Mouse (Mus musculus) heart, embryonic 15.5 days (tissue): Measurements from ENCODE around the gene 9330161L09Rik. TPM values are rescaled to one million over a fixed set of nuclear protein-coding genes. Genes with fewer than 3 reads are reported as not detected.
"Not testable (repeated sequence)": the region's sequence is repeated elsewhere in the genome, so short reads cannot be mapped to it uniquely, and the experiment has no call there.

Experiments used
- ATAC-seq: fragments of 200-750 bp; cut with Nextera tagmentation; replicated peaks from 2 replicates; pipeline ENCODE4 v1.8.0; 2017; ENCODE audit warnings: low read depth, moderate TSS enrichment; ENCODE audit not compliant: insufficient number of reproducible peaks, insufficient read depth, low FRiP score
- H3K27ac ChIP-seq: fragments of 300-500 bp; sonication (generic); 2 replicates; pipeline ENCODE4 v1.5.1; 2015; ENCODE audit warnings: mild to moderate bottlenecking, inconsistent platforms
- H3K27me3 ChIP-seq: fragments of 300-500 bp; sonication (generic); 2 replicates; pipeline ENCODE4 v1.6.1; 2015; ENCODE audit warnings: inconsistent platforms
- H3K36me3 ChIP-seq: fragments of 300-500 bp; sonication (generic); 2 replicates; pipeline ENCODE4 v1.6.1; 2015; ENCODE audit warnings: mild to moderate bottlenecking, inconsistent platforms
- H3K4me1 ChIP-seq: fragments of 300-500 bp; sonication (generic); replicated peaks from 2 replicates; pipeline ENCODE4 v1.6.1; 2015; ENCODE audit warnings: inconsistent platforms
- H3K4me2 ChIP-seq: fragments of 300-500 bp; sonication (generic); 2 replicates; pipeline ENCODE4 v1.6.1; 2015; ENCODE audit warnings: inconsistent platforms, mild to moderate bottlenecking, moderate library complexity
- H3K4me3 ChIP-seq: fragments of 300-500 bp; sonication (generic); 2 replicates; pipeline ENCODE4 v1.5.1; 2015; ENCODE audit warnings: mild to moderate bottlenecking, inconsistent platforms
- H3K9ac ChIP-seq: fragments of 300-500 bp; sonication (generic); 2 replicates; pipeline ENCODE4 v1.6.1; 2015; ENCODE audit warnings: mild to moderate bottlenecking, inconsistent platforms
- H3K9me3 ChIP-seq: fragments of 300-500 bp; sonication (generic); replicated peaks from 2 replicates; pipeline ENCODE4 v1.6.1; 2016; ENCODE audit warnings: inconsistent platforms
- WGBS: fragments of 180-500 bp; shearing (Covaris S2); methylation state at CpG from one replicate; pipeline ENCODE4 v1.1.7; 2015; ENCODE audit warnings: mixed read lengths; 5-methylcytosine and 5-hydroxymethylcytosine counted together
- polyA plus RNA-seq: library from polyadenylated mRNA; unstranded; fragments of >200 nt; fragmentation: Nextera tagmentation; extraction: Ambion mirVana; gene quantifications from 2 replicates; pipeline ENCODE4 v1.2.1, GENCODE M21; 2015

The 9330161L09Rik gene
- polyA plus RNA-seq = 0.19 and 0.42 TPM in 2 replicates

DNA sequence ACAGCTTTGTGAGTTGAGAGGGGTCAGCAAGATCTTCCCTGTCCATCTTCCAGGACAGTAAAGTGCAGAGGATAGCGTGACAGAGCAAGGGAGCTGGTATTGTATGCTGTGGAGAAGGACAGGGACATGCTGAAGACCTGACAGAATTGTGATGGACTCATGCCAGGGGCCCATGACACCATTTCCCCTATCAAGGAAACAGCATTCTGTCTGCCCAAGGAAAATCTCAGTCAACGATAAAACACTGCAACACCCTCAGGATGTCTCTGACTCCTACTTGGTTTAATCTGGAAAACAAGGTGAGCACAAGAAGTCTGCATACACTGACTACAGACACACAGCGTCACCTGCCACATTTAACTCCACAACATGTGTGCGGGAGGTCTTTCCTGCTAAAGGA lies at the start of gene 9330161L09Rik:
Gene 9330161L09Rik (minus strand): TSS at position 101 of the 400 bp plus-strand sequence.
- Histone ChIP-seq H3K36me3 (peaks cover 78% of the 10 kb centered on the region), H3K27me3 (no peaks in the 10 kb centered on the region), H3K9me3 (no peaks in the 10 kb centered on the region), H3K4me2 (no peak within 1 kb of the TSS), H3K27ac (no peak within 1 kb of the TSS), H3K9ac (no peak within 1 kb of the TSS), H3K4me3 (no peak within 1 kb of the TSS), H3K4me1 (no peaks in the 10 kb centered on the region)
- WGBS = 88% methylated on average over 4 of the region's 4 CpGs
- no peak for ATAC-seq

DNA sequence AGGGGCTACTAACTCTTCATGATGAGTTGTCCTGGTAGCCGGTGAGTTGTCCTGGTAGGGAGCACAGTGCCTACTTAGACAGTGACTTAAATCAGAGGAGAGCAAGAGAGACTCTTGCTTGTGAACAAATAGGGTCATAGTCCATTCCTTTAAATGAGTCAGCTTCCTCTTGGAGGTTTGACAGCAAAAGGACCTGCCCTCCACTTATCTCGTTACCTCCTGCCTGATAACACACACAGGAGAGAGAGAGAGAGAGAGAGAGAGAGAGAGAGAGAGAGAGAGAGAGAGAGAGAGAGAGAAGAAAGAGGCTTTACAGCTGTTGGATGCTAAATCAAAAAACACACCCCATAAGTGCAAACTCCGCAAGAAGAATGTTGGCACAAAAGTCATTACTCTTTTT lies 49.5 kb upstream of the 9330161L09Rik start, which contains the start of gene Ifi27l2b:
Gene Ifi27l2b (minus strand): TSS at position 84 of the 400 bp plus-strand sequence.
- WGBS = 44% methylated on average over 3 of the region's 3 CpGs
- H3K27me3 ChIP-seq = no peaks in the 10 kb centered on the region
- no peak within 1 kb of the TSS for H3K4me2 ChIP-seq

DNA sequence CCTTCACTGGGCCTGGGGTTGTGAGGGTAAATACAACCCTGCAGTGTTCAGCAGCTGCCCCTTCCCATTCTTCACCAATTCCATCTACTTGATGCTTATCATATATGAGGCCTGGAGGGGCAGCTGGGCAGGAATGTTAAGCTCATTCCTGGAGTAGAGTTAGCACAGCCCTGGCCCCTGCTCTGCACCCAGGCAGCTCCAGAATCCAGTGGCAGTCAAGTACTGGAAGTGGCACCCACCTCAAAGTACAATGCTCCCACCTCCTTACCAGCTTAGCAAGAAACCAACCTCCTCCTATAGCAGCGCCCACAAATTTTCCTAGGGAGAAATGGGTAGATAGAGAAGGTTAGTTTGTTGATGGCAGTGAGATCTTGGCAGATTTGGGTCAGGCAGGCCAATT lies 49.1 kb upstream of the 9330161L09Rik start:
- not testable (repeated sequence) for H3K36me3 ChIP-seq, H3K4me1 ChIP-seq, H3K4me3 ChIP-seq, ATAC-seq, H3K9ac ChIP-seq, H3K27me3 ChIP-seq, H3K27ac ChIP-seq, H3K9me3 ChIP-seq, H3K4me2 ChIP-seq
- no CpG with 5 or more reads among the region's 1 CpGs for WGBS

More for the DNA sequence above, 49.5 kb upstream of the 9330161L09Rik start, which contains the start of gene Ifi27l2b:
- H3K4me3 ChIP-seq = no peak within 1 kb of the TSS
- no peak for ATAC-seq
- H3K9ac ChIP-seq = no peak within 1 kb of the TSS
- no peaks in the 10 kb centered on the region for H3K36me3 ChIP-seq
- H3K27ac ChIP-seq = no peak within 1 kb of the TSS
- H3K9me3 ChIP-seq = no peaks in the 10 kb centered on the region
- H3K4me1 ChIP-seq = no peaks in the 10 kb centered on the region

DNA sequence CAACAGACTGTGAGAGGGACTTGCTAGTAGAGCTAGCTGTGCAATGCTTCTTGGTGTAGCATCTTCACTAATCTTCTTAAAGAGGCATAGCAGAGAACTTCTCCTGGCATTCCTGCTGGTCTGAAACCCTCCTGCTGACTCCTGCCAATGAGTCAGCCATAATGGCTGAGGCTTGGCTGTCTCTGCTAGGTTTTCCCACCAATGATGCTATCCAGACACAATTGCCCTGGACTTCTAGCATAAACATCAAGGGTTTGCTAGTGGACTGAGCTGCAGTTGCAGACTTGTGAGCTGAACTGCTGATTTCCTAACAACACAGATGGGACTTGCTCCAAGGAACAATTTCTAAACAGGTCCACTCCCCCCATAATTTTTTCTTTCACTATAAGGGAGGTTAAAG lies 45.7 kb upstream of the 9330161L09Rik start:
- H3K4me2 ChIP-seq = no peak overlapping the region
- 0 out of 2 replicates have a peak, but pooled peaks cover 2% of the 10 kb centered on the region for H3K27me3 ChIP-seq
- no peak overlapping the region for H3K4me3 ChIP-seq
- no peaks in the 10 kb centered on the region for H3K4me1 ChIP-seq
- no peak overlapping the region for H3K9ac ChIP-seq
- no peaks in the 10 kb centered on the region for H3K9me3 ChIP-seq
- H3K27ac ChIP-seq = no peak overlapping the region
- no peaks in the 10 kb centered on the region for H3K36me3 ChIP-seq
- no peak for ATAC-seq

DNA sequence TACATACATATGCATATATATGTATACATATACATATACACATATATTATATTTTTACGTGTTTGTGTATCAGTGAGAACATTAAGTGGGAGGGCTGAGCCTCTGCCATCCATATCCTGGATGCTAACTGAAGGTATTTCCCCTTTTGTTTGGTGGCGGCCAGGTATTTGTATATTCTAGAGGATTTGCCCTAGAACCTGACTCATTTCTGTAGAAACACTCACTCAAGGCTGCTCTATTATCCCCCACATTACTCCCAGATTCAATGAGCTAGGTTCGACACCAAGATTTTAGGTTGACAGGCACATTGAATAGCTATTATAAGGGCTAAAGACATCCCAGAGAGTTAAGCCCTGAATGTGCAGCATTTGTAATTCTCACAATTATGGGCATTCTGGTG lies 37.4 kb upstream of the 9330161L09Rik start:
- H3K36me3 ChIP-seq = no peaks in the 10 kb centered on the region
- WGBS = 79% methylated on average over 3 of the region's 3 CpGs
- H3K4me1 ChIP-seq = no peaks in the 10 kb centered on the region
- ATAC-seq = no peak
- H3K9me3 ChIP-seq = no peaks in the 10 kb centered on the region
- no peak overlapping the region for H3K4me3 ChIP-seq
- no peak overlapping the region for H3K9ac ChIP-seq
- no peaks in the 10 kb centered on the region for H3K27me3 ChIP-seq
- H3K4me2 ChIP-seq = no peak overlapping the region
- no peak overlapping the region for H3K27ac ChIP-seq

DNA sequence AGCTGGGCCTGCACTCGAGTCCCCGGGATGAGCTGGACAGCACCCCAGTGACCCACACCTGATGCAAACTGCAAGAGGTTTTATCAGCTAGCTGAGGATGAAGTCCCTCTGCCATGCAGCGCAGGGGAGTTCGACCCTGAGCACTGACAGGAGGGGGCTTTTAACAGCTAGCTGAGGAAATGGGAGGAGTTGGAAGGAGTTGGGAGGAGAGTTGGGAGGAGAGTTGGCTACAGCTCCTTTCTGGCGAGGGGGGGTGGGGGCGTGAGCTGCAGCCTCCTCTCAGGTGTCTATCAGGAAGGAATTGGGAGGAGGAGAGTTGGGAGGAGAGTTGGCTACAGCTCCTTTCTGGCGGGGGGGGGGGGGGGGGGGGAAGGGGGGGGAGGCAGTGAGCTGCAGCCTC lies 36.6 kb upstream of the 9330161L09Rik start:
- H3K9me3 ChIP-seq, H3K36me3 ChIP-seq, H3K27me3 ChIP-seq, H3K4me3 ChIP-seq, H3K27ac ChIP-seq, H3K4me1 ChIP-seq, ATAC-seq, H3K4me2 ChIP-seq, H3K9ac ChIP-seq: not testable (repeated sequence)
- 23% methylated on average over 6 of the region's 7 CpGs for WGBS

DNA sequence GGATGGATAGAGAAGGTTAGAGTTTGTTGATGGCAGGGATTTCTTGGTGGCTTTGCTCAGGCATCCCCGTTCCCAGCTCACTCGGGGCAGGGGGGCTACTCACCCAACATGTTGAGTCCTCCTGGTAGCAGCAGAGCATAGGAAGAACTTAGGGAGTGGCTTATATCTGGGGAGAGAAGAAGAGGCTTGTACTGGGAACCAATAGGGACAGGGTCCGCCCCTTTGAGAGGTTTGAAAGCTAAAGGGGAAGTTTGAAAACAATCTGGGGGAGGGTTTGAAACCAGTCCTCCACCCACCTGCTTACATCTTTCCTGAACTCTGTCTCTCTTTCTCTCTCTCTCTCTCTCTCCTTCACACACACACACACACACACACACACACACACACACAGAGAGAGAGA lies 35.9 kb upstream of the 9330161L09Rik start, which contains the start of gene Ifi27l2a:
Gene Ifi27l2a (minus strand): TSS at position 157 of the 400 bp plus-strand sequence.
- H3K9ac ChIP-seq = no peak within 1 kb of the TSS
- H3K4me3 ChIP-seq = no peak within 1 kb of the TSS
- ATAC-seq = no peak
- WGBS = 50% methylated on average over 3 of the region's 3 CpGs
- no peak within 1 kb of the TSS for H3K27ac ChIP-seq
- H3K9me3 ChIP-seq = no peaks in the 10 kb centered on the region
- no peak within 1 kb of the TSS for H3K4me2 ChIP-seq
- no peaks in the 10 kb centered on the region for H3K27me3 ChIP-seq
- no peaks in the 10 kb centered on the region for H3K4me1 ChIP-seq
- no peaks in the 10 kb centered on the region for H3K36me3 ChIP-seq

DNA sequence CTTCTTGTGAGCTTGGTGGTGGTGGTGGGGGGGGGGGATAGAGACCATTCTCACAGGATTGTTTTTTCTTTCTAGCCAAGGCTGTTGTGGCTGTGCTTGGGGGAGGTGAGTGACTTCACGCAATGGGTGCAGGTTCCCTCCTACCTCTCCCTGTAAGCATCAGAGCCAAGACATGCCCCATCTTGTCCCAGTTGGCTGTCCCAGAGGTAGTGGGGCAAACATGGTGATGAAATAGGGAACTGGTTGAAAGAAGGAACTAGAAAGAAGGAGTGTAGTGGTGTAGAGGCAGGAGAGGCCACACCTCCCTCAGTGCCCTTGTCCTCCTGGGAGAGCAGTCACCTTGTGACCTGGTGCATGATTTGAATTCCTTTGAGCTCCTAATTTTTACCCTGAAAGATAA lies 30.0 kb upstream of the 9330161L09Rik start:
- Histone ChIP-seq H3K4me3 (no peak overlapping the region), H3K36me3 (no peaks in the 10 kb centered on the region), H3K27me3 (no peaks in the 10 kb centered on the region), H3K9ac (no peak overlapping the region), H3K27ac (no peak overlapping the region), H3K4me1 (no peaks in the 10 kb centered on the region; the same call in 1 of the 2 replicates), H3K9me3 (no peaks in the 10 kb centered on the region), H3K4me2 (no peak overlapping the region)
- ATAC-seq = no peak
- WGBS = 86% methylated on average over 1 of the region's 1 CpGs

DNA sequence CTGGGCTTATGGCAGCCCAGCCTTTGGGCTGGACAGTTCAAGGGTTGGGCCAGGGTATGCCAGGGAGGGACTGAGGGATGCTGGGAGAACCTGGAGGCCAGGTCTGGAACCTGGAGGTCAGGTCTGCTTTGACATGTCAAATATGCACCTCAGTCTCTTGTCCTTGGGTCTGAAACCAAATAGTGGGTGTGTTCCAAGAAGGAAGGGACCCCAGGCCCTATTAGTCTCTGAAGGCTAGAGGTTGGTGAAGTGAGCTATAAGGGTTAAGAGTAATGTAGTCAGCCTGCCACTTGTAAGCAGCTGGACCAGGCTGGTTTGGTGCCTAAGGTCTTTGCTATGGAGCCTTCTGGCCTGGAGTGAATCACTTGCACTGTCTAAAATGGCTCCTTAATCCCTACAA lies 27.2 kb upstream of the 9330161L09Rik start:
- no peaks in the 10 kb centered on the region for H3K36me3 ChIP-seq
- H3K27me3 ChIP-seq = no peaks in the 10 kb centered on the region
- H3K27ac ChIP-seq = peak overlapping the region; percentile 47; the same call in 1 of the 2 replicates
- no peaks in the 10 kb centered on the region for H3K9me3 ChIP-seq
- H3K4me1 ChIP-seq = no peaks in the 10 kb centered on the region; the same call in 1 of the 2 replicates
- no peak for ATAC-seq
- peak overlapping the region; percentile 48 for H3K4me2 ChIP-seq
- no peak overlapping the region for H3K9ac ChIP-seq
- peak overlapping the region; percentile 37 for H3K4me3 ChIP-seq

DNA sequence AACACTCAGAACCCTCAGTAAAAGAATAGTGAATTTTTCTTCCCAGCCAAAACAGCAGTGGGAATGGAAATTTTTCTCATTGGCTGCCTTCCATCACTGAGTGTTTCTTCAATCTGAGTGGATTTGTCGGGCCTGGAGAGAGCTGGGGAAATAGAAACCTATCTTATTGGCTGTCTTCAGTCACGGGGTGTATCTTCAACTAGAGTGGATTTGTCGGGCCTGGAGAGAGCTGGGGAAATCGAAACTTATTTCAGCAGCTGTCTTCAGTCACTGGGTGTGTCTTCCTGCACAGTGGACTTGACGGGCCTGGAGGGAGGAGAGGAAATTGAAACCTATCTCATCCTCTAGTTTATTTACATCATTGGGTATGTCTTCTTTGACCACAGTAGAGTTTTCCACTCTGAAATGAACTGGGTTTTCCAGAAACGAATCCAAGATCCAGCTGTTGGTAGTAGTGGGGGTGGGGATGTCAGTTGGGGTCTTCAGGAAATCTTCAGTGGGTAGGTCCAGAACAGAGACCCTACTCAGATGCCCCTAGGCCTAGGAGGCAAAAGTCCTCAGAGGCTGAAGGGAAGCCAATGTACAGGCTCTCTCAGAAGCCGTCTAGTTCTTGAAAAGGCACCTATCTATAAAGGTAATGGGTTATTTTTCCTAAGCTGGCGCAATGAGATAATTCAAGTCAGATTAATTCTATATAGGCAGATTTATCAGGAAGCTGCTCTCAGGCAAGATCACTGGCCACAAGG lies 26.5 kb upstream of the 9330161L09Rik start, which contains the start of gene Ifi27:
Gene Ifi27 (plus strand): TSS at position 226 of the 746 bp plus-strand sequence.
- H3K27me3 ChIP-seq = no peaks in the 10 kb centered on the region
- no peaks in the 10 kb centered on the region for H3K36me3 ChIP-seq
- peak within 1 kb of the TSS; percentile 37 for H3K4me3 ChIP-seq
- H3K4me2 ChIP-seq = peak within 1 kb of the TSS; percentile 48
- H3K9me3 ChIP-seq = no peaks in the 10 kb centered on the region
- 49% methylated on average over 8 of the region's 8 CpGs for WGBS
- no peak within 1 kb of the TSS for H3K9ac ChIP-seq
- H3K27ac ChIP-seq = peak within 1 kb of the TSS; percentile 47
- peak; percentile 87 for ATAC-seq
- no peaks in the 10 kb centered on the region; the same call in 1 of the 2 replicates for H3K4me1 ChIP-seq

DNA sequence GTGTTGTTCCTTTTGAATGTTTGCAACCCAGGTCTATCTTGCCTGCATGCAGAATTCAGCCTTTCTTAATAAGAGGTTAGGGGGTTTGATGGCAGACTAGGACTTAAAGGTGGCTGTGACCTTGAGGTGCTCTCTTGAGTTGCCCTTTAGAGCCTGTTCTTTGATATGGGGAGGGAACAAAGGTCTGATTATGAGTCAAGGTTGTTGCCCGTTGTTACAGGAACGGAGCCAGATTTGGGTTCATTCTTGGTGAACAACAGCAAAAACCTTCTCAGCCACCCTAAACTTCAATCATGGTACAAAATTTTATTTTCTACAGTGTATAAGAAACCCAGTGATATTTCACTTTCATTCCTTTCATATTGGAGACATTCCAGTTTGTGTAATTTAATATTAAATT lies 25.8 kb upstream of the 9330161L09Rik start:
- H3K27ac ChIP-seq = no peak overlapping the region; the same call in 1 of the 2 replicates

DNA sequence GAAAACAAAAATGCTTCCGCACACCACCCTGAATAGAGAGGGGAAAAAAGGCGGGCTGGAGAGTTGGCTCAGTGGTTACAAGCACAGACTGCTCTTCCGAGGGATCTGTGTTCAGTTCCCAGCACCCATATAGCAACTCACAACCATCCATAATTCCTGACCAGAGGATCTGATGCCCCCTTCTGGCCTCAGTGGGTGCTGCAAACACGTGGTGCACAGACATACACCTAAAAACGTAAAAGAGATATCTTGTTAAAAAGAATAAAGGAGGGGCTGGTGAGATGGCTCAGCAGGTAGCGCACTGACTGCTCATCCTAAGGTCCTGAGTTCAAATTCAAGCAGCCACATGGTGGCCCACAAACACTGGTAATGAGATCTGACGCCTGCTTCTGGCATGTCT lies 19.1 kb upstream of the 9330161L09Rik start:
- 84% methylated on average over 7 of the region's 7 CpGs for WGBS
- H3K4me1 ChIP-seq = peaks cover 21% of the 10 kb centered on the region
- H3K27ac ChIP-seq = no peak overlapping the region
- H3K9ac ChIP-seq = no peak overlapping the region
- ATAC-seq = no peak
- H3K27me3 ChIP-seq = no peaks in the 10 kb centered on the region
- no peaks in the 10 kb centered on the region for H3K9me3 ChIP-seq
- no peak overlapping the region for H3K4me3 ChIP-seq
- peaks cover 2% of the 10 kb centered on the region; the same call in 1 of the 2 replicates for H3K36me3 ChIP-seq
- H3K4me2 ChIP-seq = no peak overlapping the region

More for the DNA sequence above, 25.8 kb upstream of the 9330161L09Rik start:
- no peak overlapping the region for H3K4me2 ChIP-seq
- WGBS = 68% methylated on average over 2 of the region's 2 CpGs
- no peaks in the 10 kb centered on the region for H3K36me3 ChIP-seq
- H3K4me3 ChIP-seq = no peak overlapping the region
- no peak for ATAC-seq
- no peaks in the 10 kb centered on the region; the same call in 1 of the 2 replicates for H3K4me1 ChIP-seq
- H3K27me3 ChIP-seq = no peaks in the 10 kb centered on the region
- H3K9me3 ChIP-seq = no peaks in the 10 kb centered on the region
- H3K9ac ChIP-seq = no peak overlapping the region
